Mouse (Mus musculus): Measurements from ENCODE around the gene Paf1. TPM values are rescaled to one million over a fixed set of nuclear protein-coding genes. Genes with fewer than 3 reads are reported as not detected.

Paf1 gene
- polyA plus RNA-seq, 1 experiment = 78.0 TPM

DNA sequence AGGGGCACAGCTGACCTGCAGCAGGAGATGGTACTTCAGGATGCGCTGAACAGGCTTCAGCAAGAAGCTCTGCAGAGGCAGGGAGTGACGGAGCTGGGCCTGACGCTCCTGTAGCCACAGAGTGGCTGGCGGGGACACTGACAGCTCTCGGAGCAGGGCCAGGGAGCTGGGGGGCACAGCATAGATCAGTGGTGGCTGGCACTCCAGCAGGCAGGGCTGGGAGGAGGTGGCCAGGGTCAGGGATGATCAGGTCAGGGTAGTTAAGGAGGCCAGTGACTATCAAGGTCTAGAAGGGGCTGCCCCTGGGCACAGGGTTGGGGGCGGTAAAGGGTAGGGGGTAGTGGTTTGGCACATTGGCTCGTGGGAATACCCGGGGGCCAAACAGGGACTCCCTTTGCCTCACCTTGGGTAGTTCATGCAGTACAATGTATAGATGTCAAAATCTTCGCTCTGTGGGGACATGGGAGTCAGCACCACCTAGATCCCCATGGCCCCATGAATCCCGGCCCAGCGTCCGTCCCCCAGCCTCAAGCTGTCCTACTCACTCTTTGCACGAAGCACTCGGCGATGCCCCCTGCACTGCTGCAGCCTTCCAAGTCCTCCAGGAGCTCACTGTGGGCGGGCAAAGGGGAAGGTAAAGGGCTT lies 24.4 kb upstream of the Paf1 start:
- Histone ChIP-seq H3K4me3 (replicated peaks) (no peak overlapping the region), H3K4me1 (peaks cover 42% of the 10 kb centered on the region), H3K36me3 (replicated peaks; ENCODE audit: low read length) (peaks cover 51% of the 10 kb centered on the region), H3K9me3 (no peaks in the 10 kb centered on the region), H3K27me3 (replicated peaks) (peaks cover 48% of the 10 kb centered on the region)
- TF ChIP-seq FLI1 (IDR thresholded peaks at IDR 0.05; ENCODE audit: low read length) (no peak), GATA1 (IDR thresholded peaks at IDR 0.05; ENCODE audit: borderline replicate concordance, low read length) (no peak)

- Histone ChIP-seq H3K4me1 (peaks cover 55% of the 10 kb centered on the region), H3K27me3 (replicated peaks) (peaks cover 41% of the 10 kb centered on the region), H3K9me3 (no peaks in the 10 kb centered on the region), H3K4me3 (replicated peaks) (peak overlapping the region; percentile 62), H3K36me3 (replicated peaks; ENCODE audit: low read length) (peaks cover 38% of the 10 kb centered on the region)
- no peak for TF ChIP-seq GATA1 (IDR thresholded peaks at IDR 0.05; ENCODE audit: borderline replicate concordance, low read length)
- no peak for TF ChIP-seq FLI1 (IDR thresholded peaks at IDR 0.05; ENCODE audit: low read length)
These were observed 22.7 kb upstream of the Paf1 start for GRCm38 (mm10) chr7:28370051-28370450.

DNA sequence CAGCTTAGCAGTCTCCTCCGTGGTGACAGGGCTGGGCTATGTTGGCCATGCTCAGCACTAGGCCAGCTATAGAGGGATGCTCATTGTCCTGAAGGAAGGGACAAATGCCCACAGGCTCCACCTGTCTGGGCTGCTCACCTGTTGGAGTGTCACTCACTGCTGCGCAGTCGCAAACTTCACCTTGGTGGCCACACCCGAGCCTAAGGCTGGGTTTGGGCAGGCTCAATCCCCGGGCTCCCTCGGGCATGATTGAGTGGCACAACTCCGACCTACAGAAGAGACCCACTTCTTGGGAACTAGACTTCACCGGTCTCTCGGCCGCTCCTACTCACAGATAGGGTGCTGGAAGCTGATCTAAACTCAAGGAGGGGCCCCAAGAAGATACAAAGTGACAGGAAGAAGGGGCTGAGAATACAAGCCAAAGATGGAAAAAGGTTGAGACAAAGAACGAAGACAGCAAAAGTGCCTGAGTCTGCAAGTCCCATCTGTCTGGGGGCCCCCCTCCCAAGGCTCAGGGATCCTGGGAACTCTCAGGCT lies 21.7 kb upstream of the Paf1 start:
- Histone ChIP-seq H3K4me1 (peaks cover 61% of the 10 kb centered on the region), H3K4me3 (replicated peaks) (peak overlapping the region; percentile 94), H3K27me3 (replicated peaks) (peaks cover 36% of the 10 kb centered on the region), H3K9me3 (no peaks in the 10 kb centered on the region), H3K36me3 (replicated peaks; ENCODE audit: low read length) (peaks cover 37% of the 10 kb centered on the region)
- TF ChIP-seq FLI1 (IDR thresholded peaks at IDR 0.05; ENCODE audit: low read length) (no peak), GATA1 (IDR thresholded peaks at IDR 0.05; ENCODE audit: borderline replicate concordance, low read length) (no peak)

DNA sequence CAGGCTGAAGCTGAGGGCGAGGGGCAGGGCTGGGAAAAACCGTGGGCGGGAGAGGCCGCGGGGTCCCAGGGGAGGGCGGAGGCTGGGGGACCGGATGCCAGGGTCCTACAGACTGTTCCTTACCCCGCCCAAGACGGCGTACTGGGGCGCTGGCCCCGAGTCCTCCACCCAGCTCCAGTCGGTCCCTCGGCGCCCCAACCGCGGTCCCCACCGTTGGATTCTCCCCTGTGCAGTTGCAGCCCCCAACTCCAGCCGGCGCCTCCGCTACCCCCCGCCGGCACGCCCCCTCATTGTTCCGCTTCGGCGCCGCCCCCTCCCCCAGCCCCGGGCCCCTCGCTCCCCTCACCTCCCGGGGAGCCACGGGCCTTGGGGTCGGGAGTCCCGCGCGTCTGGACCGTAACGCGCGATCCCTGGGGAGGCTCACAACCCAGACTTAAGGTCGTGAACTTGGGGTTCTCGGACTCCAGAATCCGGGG lies 21.2 kb upstream of the Paf1 start:
- H3K27me3 ChIP-seq (replicated peaks) = peaks cover 33% of the 10 kb centered on the region
- H3K4me3 ChIP-seq (replicated peaks) = peak overlapping the region; percentile 94
- no peak for TF ChIP-seq FLI1 (IDR thresholded peaks at IDR 0.05; ENCODE audit: low read length)
- no peak for TF ChIP-seq GATA1 (IDR thresholded peaks at IDR 0.05; ENCODE audit: borderline replicate concordance, low read length)
- peaks cover 38% of the 10 kb centered on the region for H3K36me3 ChIP-seq (replicated peaks; ENCODE audit: low read length)
- H3K4me1 ChIP-seq = peaks cover 64% of the 10 kb centered on the region
- H3K9me3 ChIP-seq = no peaks in the 10 kb centered on the region

GRCm38 (mm10) chr7:28372251-28373108 lies 20.3 kb upstream of the Paf1 start, which contains the start of gene Plekhg2:
Gene Plekhg2 (minus strand): TSS chr7:28372599.
- Histone ChIP-seq H3K9me3 (no peaks in the 10 kb centered on the region), H3K27me3 (replicated peaks) (peaks cover 32% of the 10 kb centered on the region), H3K4me3 (replicated peaks) (peak within 1 kb of the TSS; percentile 94), H3K36me3 (replicated peaks; ENCODE audit: low read length) (peaks cover 36% of the 10 kb centered on the region), H3K4me1 (peaks cover 70% of the 10 kb centered on the region)
- TF ChIP-seq GATA1 (IDR thresholded peaks at IDR 0.05; ENCODE audit: borderline replicate concordance, low read length) (no peak), FLI1 (IDR thresholded peaks at IDR 0.05; ENCODE audit: low read length) (peak; percentile 76; the same call in 1 of the 2 replicates)

GRCm38 (mm10) chr7:28373131-28373581 lies 19.6 kb upstream of the Paf1 start:
- H3K36me3 ChIP-seq (replicated peaks; ENCODE audit: low read length) = peaks cover 36% of the 10 kb centered on the region
- H3K4me1 ChIP-seq = peaks cover 70% of the 10 kb centered on the region
- peak overlapping the region; percentile 94 for H3K4me3 ChIP-seq (replicated peaks)
- H3K9me3 ChIP-seq = no peaks in the 10 kb centered on the region
- H3K27me3 ChIP-seq (replicated peaks) = peaks cover 29% of the 10 kb centered on the region
- TF ChIP-seq GATA1 (IDR thresholded peaks at IDR 0.05; ENCODE audit: borderline replicate concordance, low read length) (no peak), FLI1 (IDR thresholded peaks at IDR 0.05; ENCODE audit: low read length) (no peak)

DNA sequence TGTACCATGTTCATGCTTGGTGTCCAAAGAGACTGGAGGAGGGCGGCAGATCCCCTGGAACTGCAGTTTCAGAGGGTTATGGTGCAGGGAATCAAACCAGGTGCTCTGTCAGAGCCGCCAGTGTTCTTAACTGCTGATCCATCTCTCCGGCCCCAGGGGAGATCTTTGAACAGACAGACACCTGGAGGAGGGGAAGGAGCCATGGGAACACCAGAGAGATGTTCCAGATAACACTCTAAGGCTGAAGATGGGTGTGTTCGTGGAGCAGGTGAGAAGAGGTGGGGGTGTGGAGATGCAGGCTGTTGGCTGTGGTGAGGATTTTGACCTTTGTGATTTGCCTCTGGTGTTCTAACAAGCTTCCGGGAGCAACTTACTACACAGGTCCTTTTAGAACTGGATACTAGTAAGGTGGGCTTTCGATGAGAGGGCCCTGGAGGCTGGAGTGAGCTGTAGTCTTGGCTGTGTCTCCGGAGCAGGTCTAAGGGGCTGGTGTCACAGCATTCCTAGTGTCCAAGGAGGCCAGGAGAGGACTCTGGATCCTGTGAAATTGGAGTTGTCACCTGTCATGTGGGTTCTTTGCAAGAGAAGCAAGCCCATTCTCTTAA lies 18.8 kb upstream of the Paf1 start:
- H3K4me1 ChIP-seq = peaks cover 68% of the 10 kb centered on the region
- H3K4me3 ChIP-seq (replicated peaks) = peak overlapping the region; percentile 75
- H3K36me3 ChIP-seq (replicated peaks; ENCODE audit: low read length) = peaks cover 34% of the 10 kb centered on the region
- H3K27me3 ChIP-seq (replicated peaks) = peaks cover 21% of the 10 kb centered on the region
- H3K9me3 ChIP-seq = no peaks in the 10 kb centered on the region
- TF ChIP-seq GATA1 (IDR thresholded peaks at IDR 0.05; ENCODE audit: borderline replicate concordance, low read length) (no peak), FLI1 (IDR thresholded peaks at IDR 0.05; ENCODE audit: low read length) (no peak)

DNA sequence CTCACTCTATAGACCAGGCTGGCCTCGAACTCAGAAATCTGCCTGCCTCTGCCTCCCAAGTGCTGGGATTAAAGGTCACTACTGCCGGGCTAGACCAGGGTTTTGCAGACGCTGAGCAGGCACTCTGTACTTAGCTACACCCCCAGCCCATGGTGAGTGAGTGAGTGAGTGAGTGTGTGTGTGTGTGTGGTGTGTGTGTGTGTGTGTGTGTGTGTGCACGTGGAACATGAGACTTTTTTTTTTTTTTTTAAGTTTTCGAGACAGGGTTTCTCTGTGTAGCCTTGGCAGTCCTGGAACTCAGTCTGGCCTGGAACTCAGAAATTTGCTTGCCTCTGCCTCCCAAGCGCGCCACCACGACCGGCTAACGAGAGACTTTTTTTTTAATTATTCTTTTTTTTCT lies 18.1 kb upstream of the Paf1 start:
- H3K4me1 ChIP-seq = peaks cover 71% of the 10 kb centered on the region
- peaks cover 19% of the 10 kb centered on the region for H3K27me3 ChIP-seq (replicated peaks)
- H3K4me3 ChIP-seq (replicated peaks) = peak overlapping the region; percentile 96
- peaks cover 32% of the 10 kb centered on the region for H3K36me3 ChIP-seq (replicated peaks; ENCODE audit: low read length)
- TF ChIP-seq FLI1 (IDR thresholded peaks at IDR 0.05; ENCODE audit: low read length) = no peak
- TF ChIP-seq GATA1 (IDR thresholded peaks at IDR 0.05; ENCODE audit: borderline replicate concordance, low read length) = no peak
- no peaks in the 10 kb centered on the region for H3K9me3 ChIP-seq

GRCm38 (mm10) chr7:28375176-28375921 lies 17.4 kb upstream of the Paf1 start:
- H3K4me1 ChIP-seq = peaks cover 71% of the 10 kb centered on the region
- peak overlapping the region; percentile 96 for H3K4me3 ChIP-seq (replicated peaks)

More at GRCm38 (mm10) chr7:28375176-28375921, 17.4 kb upstream of the Paf1 start:
- peaks cover 25% of the 10 kb centered on the region for H3K36me3 ChIP-seq (replicated peaks; ENCODE audit: low read length)
- H3K9me3 ChIP-seq = no peaks in the 10 kb centered on the region
- H3K27me3 ChIP-seq (replicated peaks) = peaks cover 12% of the 10 kb centered on the region
- TF ChIP-seq GATA1 (IDR thresholded peaks at IDR 0.05; ENCODE audit: borderline replicate concordance, low read length) = no peak
- TF ChIP-seq FLI1 (IDR thresholded peaks at IDR 0.05; ENCODE audit: low read length) = no peak

All from megakaryocyte, embryonic 14.5 days (primary cell).